In the genomic region with DNA sequence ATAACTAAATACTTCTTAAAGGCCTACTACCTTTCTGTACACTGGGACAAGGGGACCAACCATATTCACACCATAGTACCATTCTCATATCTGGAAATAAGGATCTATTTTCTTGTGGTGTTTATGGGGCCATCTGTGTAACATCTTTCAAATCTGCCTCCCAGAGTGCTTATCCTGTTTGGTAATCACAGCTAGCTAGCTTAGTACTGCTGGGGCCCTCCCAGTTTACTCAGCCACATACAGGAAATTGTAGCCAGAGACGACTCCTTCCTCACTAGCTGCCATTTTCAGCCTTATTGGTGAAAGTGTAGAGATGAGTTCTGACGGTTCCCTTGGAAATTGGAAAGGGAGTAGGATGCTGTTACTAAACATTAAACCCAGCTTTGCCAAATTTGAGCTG, we compare ENCODE assay signal across 21 mouse cellular contexts.
"Had no signal": no experiment of that assay in that cellular context is flagged by ENCODE, and none has a peak within 500 bp of the region (broad histone marks: within the 10 kb centered on the region; RNA-seq: fewer than 3 reads in every experiment).

No protein-coding gene starts in this region.

- H3K36me3 ChIP-seq: midbrain, embryonic 12.5 days; neural tube, embryonic 15.5 days had no signal

- H3K27me3 ChIP-seq: liver, embryonic 15.5 days; lung, embryonic 15.5 days; midbrain, embryonic 12.5 days; neural tube, embryonic 13.5 days; neural tube, embryonic 15.5 days had no signal

- H3K4me3 ChIP-seq: liver, embryonic 15.5 days; lung, embryonic 15.5 days; midbrain, embryonic 10.5 days; midbrain, embryonic 12.5 days; myocyte; neural tube, embryonic 13.5 days; neural tube, embryonic 15.5 days had no signal

- DNase-seq: liver, postnatal 0 days; lung, adult 2 months; lung, postnatal 14 days; lung, postnatal 4 days; midbrain, embryonic 14.5 days; retina, postnatal 1 day; right cerebral cortex, adult 18-20 months; right cerebral cortex, postnatal 25 days; right cerebral cortex, postnatal 4 days; spleen, adult 18-20 months; thymus, adult 18-20 months; thymus, postnatal 36 days had no signal

- H3K9ac ChIP-seq: liver, embryonic 15.5 days; liver, postnatal 0 days; lung, embryonic 15.5 days; midbrain, embryonic 12.5 days; neural tube, embryonic 13.5 days; neural tube, embryonic 15.5 days had no signal

- H3K27ac ChIP-seq: liver, embryonic 15.5 days; lung, embryonic 15.5 days; midbrain, embryonic 10.5 days; midbrain, embryonic 12.5 days; neural tube, embryonic 13.5 days; neural tube, embryonic 15.5 days had no signal

- ATAC-seq: liver, postnatal 0 days; lung, postnatal 0 days; midbrain, embryonic 16.5 days had no signal

- H3K4me2 ChIP-seq: liver, embryonic 15.5 days; lung, embryonic 15.5 days; midbrain, embryonic 12.5 days; neural tube, embryonic 13.5 days; neural tube, embryonic 15.5 days had no signal

- H3K9me3 ChIP-seq: liver, embryonic 15.5 days; lung, embryonic 15.5 days; midbrain, embryonic 10.5 days; midbrain, embryonic 12.5 days; neural tube, embryonic 13.5 days; neural tube, embryonic 15.5 days had no signal
